Mouse (Mus musculus) megakaryocyte, embryonic 14.5 days (primary cell): Measurements from ENCODE around the gene Ly9.

Source experiments
- FLI1 ChIP-seq: IDR thresholded peaks from 2 replicates; pipeline ENCODE4 v1.6.1; 2012; ENCODE audit warnings: low read length, inconsistent platforms, mixed read lengths
- GATA1 ChIP-seq: IDR thresholded peaks from 3 replicates; pipeline ENCODE4 v1.6.1; 2012; ENCODE audit warnings: mixed read lengths, low read length, inconsistent platforms, borderline replicate concordance

- TF ChIP-seq GATA1 (no peak), FLI1 (no peak)
Observed at GRCm38 (mm10) chr1:171637101-171637500, 29.9 kb upstream of the Ly9 start.
